Mouse (Mus musculus): ENCODE measurements around the gene Zfand4. TPM values are rescaled to one million over a fixed set of nuclear protein-coding genes. Genes with fewer than 3 reads are reported as not detected.

Zfand4 gene
- polyA plus RNA-seq, 1 experiment: 0.89 TPM

GRCm38 (mm10) chr6:116361463-116361862, 97.4 kb downstream of the Zfand4 start:
- H3K4me3 ChIP-seq (replicated peaks; ENCODE audit: extremely low read depth, low read depth, low read length): no peak overlapping the region
- peaks cover 2% of the 10 kb centered on the region; the same call in 1 of the 2 replicates for H3K4me1 ChIP-seq (ENCODE audit: control insufficient read depth, insufficient read depth, low read length)
- TF ChIP-seq POLR2A (IDR thresholded peaks at IDR 0.05; ENCODE audit: borderline replicate concordance, extremely low read depth, low read depth, low read length) (no peak), CTCF (IDR thresholded peaks at IDR 0.05; ENCODE audit: insufficient read depth, low read length) (no peak)
- WGBS: 78% methylated on average over 3 of the region's 3 CpGs
- DNase-seq: no peak

GRCm38 (mm10) chr6:116361993-116362392, 98.0 kb downstream of the Zfand4 start:
- H3K4me1 ChIP-seq (ENCODE audit: control insufficient read depth, insufficient read depth, low read length): peaks cover 2% of the 10 kb centered on the region; the same call in 1 of the 2 replicates
- WGBS: 83% methylated on average over 4 of the region's 4 CpGs
- H3K4me3 ChIP-seq (replicated peaks; ENCODE audit: extremely low read depth, low read depth, low read length): no peak overlapping the region
- DNase-seq: no peak
- TF ChIP-seq POLR2A (IDR thresholded peaks at IDR 0.05; ENCODE audit: borderline replicate concordance, extremely low read depth, low read depth, low read length): no peak
- no peak for TF ChIP-seq CTCF (IDR thresholded peaks at IDR 0.05; ENCODE audit: insufficient read depth, low read length)

GRCm38 (mm10) chr6:116367971-116368370, 103.9 kb downstream of the Zfand4 start:
- H3K4me1 ChIP-seq (ENCODE audit: control insufficient read depth, insufficient read depth, low read length): peaks cover 3% of the 10 kb centered on the region; the same call in 1 of the 2 replicates
- WGBS: 84% methylated on average over 11 of the region's 11 CpGs
- DNase-seq: no peak
- TF ChIP-seq CTCF (IDR thresholded peaks at IDR 0.05; ENCODE audit: insufficient read depth, low read length) (no peak), POLR2A (IDR thresholded peaks at IDR 0.05; ENCODE audit: borderline replicate concordance, extremely low read depth, low read depth, low read length) (no peak)
- no peak overlapping the region for H3K4me3 ChIP-seq (replicated peaks; ENCODE audit: extremely low read depth, low read depth, low read length)

GRCm38 (mm10) chr6:116369811-116370210, 105.8 kb downstream of the Zfand4 start:
- 89% methylated on average over 1 of the region's 1 CpGs for WGBS
- TF ChIP-seq CTCF (IDR thresholded peaks at IDR 0.05; ENCODE audit: insufficient read depth, low read length) (no peak), POLR2A (IDR thresholded peaks at IDR 0.05; ENCODE audit: borderline replicate concordance, extremely low read depth, low read depth, low read length) (no peak)
- Histone ChIP-seq H3K4me1 (ENCODE audit: control insufficient read depth, insufficient read depth, low read length) (peaks cover 6% of the 10 kb centered on the region; the same call in 1 of the 2 replicates), H3K4me3 (replicated peaks; ENCODE audit: extremely low read depth, low read depth, low read length) (no peak overlapping the region)
- DNase-seq: no peak

- WGBS: 78% methylated on average over 6 of the region's 6 CpGs
- H3K4me1 ChIP-seq (ENCODE audit: control insufficient read depth, insufficient read depth, low read length): peaks cover 6% of the 10 kb centered on the region; the same call in 1 of the 2 replicates
- no peak overlapping the region for H3K4me3 ChIP-seq (replicated peaks; ENCODE audit: extremely low read depth, low read depth, low read length)
- TF ChIP-seq CTCF (IDR thresholded peaks at IDR 0.05; ENCODE audit: insufficient read depth, low read length) (no peak), POLR2A (IDR thresholded peaks at IDR 0.05; ENCODE audit: borderline replicate concordance, extremely low read depth, low read depth, low read length) (no peak)
- no peak for DNase-seq
These were observed 106.4 kb downstream of the Zfand4 start for GRCm38 (mm10) chr6:116370216-116370976.

GRCm38 (mm10) chr6:116371500-116371899, 107.5 kb downstream of the Zfand4 start:
- DNase-seq: no peak
- 85% methylated on average over 3 of the region's 3 CpGs for WGBS
- TF ChIP-seq CTCF (IDR thresholded peaks at IDR 0.05; ENCODE audit: insufficient read depth, low read length) (no peak), POLR2A (IDR thresholded peaks at IDR 0.05; ENCODE audit: borderline replicate concordance, extremely low read depth, low read depth, low read length) (no peak)
- H3K4me1 ChIP-seq (ENCODE audit: control insufficient read depth, insufficient read depth, low read length): peaks cover 6% of the 10 kb centered on the region; the same call in 1 of the 2 replicates
- H3K4me3 ChIP-seq (replicated peaks; ENCODE audit: extremely low read depth, low read depth, low read length): no peak overlapping the region

- Histone ChIP-seq H3K4me3 (replicated peaks; ENCODE audit: extremely low read depth, low read depth, low read length) (no peak overlapping the region), H3K4me1 (ENCODE audit: control insufficient read depth, insufficient read depth, low read length) (peaks cover 6% of the 10 kb centered on the region; the same call in 1 of the 2 replicates)
- 71% methylated on average over 1 of the region's 1 CpGs for WGBS
- TF ChIP-seq CTCF (IDR thresholded peaks at IDR 0.05; ENCODE audit: insufficient read depth, low read length) (no peak), POLR2A (IDR thresholded peaks at IDR 0.05; ENCODE audit: borderline replicate concordance, extremely low read depth, low read depth, low read length) (no peak)
- DNase-seq: no peak
These were observed 110.1 kb downstream of the Zfand4 start for GRCm38 (mm10) chr6:116374136-116374535.

- TF ChIP-seq POLR2A (IDR thresholded peaks at IDR 0.05; ENCODE audit: borderline replicate concordance, extremely low read depth, low read depth, low read length) (no peak), CTCF (IDR thresholded peaks at IDR 0.05; ENCODE audit: insufficient read depth, low read length) (no peak)
These were observed 110.6 kb downstream of the Zfand4 start for GRCm38 (mm10) chr6:116374618-116375017.

GRCm38 (mm10) chr6:116378892-116379291, 114.9 kb downstream of the Zfand4 start:
- no peaks in the 10 kb centered on the region for H3K4me1 ChIP-seq (ENCODE audit: control insufficient read depth, insufficient read depth, low read length)
- WGBS: 87% methylated on average over 7 of the region's 7 CpGs
- H3K4me3 ChIP-seq (replicated peaks; ENCODE audit: extremely low read depth, low read depth, low read length): no peak overlapping the region
- TF ChIP-seq CTCF (IDR thresholded peaks at IDR 0.05; ENCODE audit: insufficient read depth, low read length) (no peak), POLR2A (IDR thresholded peaks at IDR 0.05; ENCODE audit: borderline replicate concordance, extremely low read depth, low read depth, low read length) (no peak)
- no peak for DNase-seq

More at GRCm38 (mm10) chr6:116374618-116375017, 110.6 kb downstream of the Zfand4 start:
- no peak for DNase-seq
- Histone ChIP-seq H3K4me1 (ENCODE audit: control insufficient read depth, insufficient read depth, low read length) (peaks cover 6% of the 10 kb centered on the region; the same call in 1 of the 2 replicates), H3K4me3 (replicated peaks; ENCODE audit: extremely low read depth, low read depth, low read length) (no peak overlapping the region)

Other genes starting within 250 kb of the Zfand4 start
- gene Tmcc1, start 70.7 kb upstream of the Zfand4 start, polyA plus RNA-seq (2012; rRNA removed): 10.5 and 16.0 TPM in 2 replicates
- 51.9 and 53.0 TPM in 2 replicates for gene Washc2, start 56.2 kb upstream of the Zfand4 start, polyA plus RNA-seq (2012; rRNA removed)
- 46.0 and 50.6 TPM in 2 replicates for gene March8, start 73.8 kb downstream of the Zfand4 start, polyA plus RNA-seq (2012; rRNA removed)
- 8.6 and 9.1 TPM in 2 replicates for gene Alox5, start 197.0 kb downstream of the Zfand4 start, polyA plus RNA-seq (2012; rRNA removed)
- gene Olfr211, start 224.9 kb downstream of the Zfand4 start, polyA plus RNA-seq (2012; rRNA removed): not detected in 2 replicates
- not detected in 2 replicates for gene Olfr212, start 242.3 kb downstream of the Zfand4 start, polyA plus RNA-seq (2012; rRNA removed)

All from lung, adult 2 months (tissue).